Mouse (Mus musculus): ENCODE data around the gene Cldn19.

DNA sequence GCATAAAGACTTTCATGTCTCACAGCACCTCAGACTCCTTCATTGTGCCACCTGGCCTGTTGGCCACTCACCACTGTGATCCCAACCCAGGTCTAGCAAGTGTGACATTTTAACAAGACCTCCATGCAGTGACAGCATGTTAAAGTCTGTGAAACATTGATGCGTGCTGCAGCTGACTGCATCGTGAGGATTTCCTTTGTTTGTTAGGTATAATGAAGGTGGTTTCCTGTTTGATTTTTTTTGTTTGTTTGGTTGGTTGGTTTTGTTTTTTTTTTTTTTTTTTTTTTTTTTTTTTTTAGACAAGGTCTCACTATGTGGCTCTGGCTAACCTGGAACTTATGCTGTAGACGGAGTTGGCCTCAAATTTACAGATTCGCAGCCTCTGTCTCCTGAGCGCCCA, 7.3 kb downstream of the Cldn19 start:
- no peak for TF ChIP-seq CTCF (IDR thresholded peaks at IDR 0.05; ENCODE audit: borderline replicate concordance, extremely low read depth, insufficient read depth, insufficient read length)
- no peak for TF ChIP-seq POLR2A (IDR thresholded peaks at IDR 0.05; ENCODE audit: borderline replicate concordance, extremely low read depth, insufficient read depth, insufficient read length, poor library complexity, severe bottlenecking)
